Mouse (Mus musculus): Measurements from ENCODE around the gene Lrrc10b. TPM values are rescaled to one million over a fixed set of nuclear protein-coding genes. Genes with fewer than 3 reads are reported as not detected.

The Lrrc10b gene
- polyA plus RNA-seq, 1 experiment from 2014 or later = 0.91 TPM

- Histone ChIP-seq H3K27ac (no peak overlapping the region), H3K4me3 (replicated peaks) (no peak overlapping the region), H3K9me3 (no peaks in the 10 kb centered on the region), H3K27me3 (replicated peaks) (no peaks in the 10 kb centered on the region), H3K36me3 (no peaks in the 10 kb centered on the region), H3K4me2 (no peak overlapping the region), H3K4me1 (peaks cover 11% of the 10 kb centered on the region; the same call in 1 of the 2 replicates), H3K9ac (no peak overlapping the region)
- 58% methylated on average over 1 of the region's 1 CpGs for WGBS
- ATAC-seq (ENCODE audit: insufficient read depth, low FRiP score, low read depth) = no peak
Measured at GRCm38 (mm10) chr19:10437521-10437920, 19.8 kb downstream of the Lrrc10b start.

GRCm38 (mm10) chr19:10436726-10437125, 20.5 kb downstream of the Lrrc10b start:
- 19% methylated on average over 1 of the region's 1 CpGs for WGBS
- Histone ChIP-seq H3K27me3 (replicated peaks) (no peaks in the 10 kb centered on the region), H3K4me1 (peaks cover 11% of the 10 kb centered on the region; the same call in 1 of the 2 replicates), H3K9me3 (no peaks in the 10 kb centered on the region), H3K27ac (no peak overlapping the region), H3K9ac (no peak overlapping the region), H3K36me3 (no peaks in the 10 kb centered on the region), H3K4me3 (replicated peaks) (no peak overlapping the region), H3K4me2 (no peak overlapping the region)
- ATAC-seq (ENCODE audit: insufficient read depth, low FRiP score, low read depth) = no peak

- no peak overlapping the region for H3K4me3 ChIP-seq (replicated peaks)
- no peaks in the 10 kb centered on the region for H3K9me3 ChIP-seq
- H3K4me2 ChIP-seq = no peak overlapping the region
- ATAC-seq (ENCODE audit: insufficient read depth, low FRiP score, low read depth) = no peak
- H3K4me1 ChIP-seq = peaks cover 11% of the 10 kb centered on the region; the same call in 1 of the 2 replicates
- H3K27me3 ChIP-seq (replicated peaks) = no peaks in the 10 kb centered on the region
- H3K36me3 ChIP-seq = no peaks in the 10 kb centered on the region
- no peak overlapping the region for H3K27ac ChIP-seq
- 23% methylated on average over 3 of the region's 3 CpGs for WGBS
- H3K9ac ChIP-seq = no peak overlapping the region
Measured at GRCm38 (mm10) chr19:10435908-10436307, 21.4 kb downstream of the Lrrc10b start.

- Histone ChIP-seq H3K36me3 (no peaks in the 10 kb centered on the region), H3K4me2 (no peak overlapping the region), H3K4me3 (replicated peaks) (no peak overlapping the region), H3K9ac (no peak overlapping the region), H3K27ac (no peak overlapping the region), H3K9me3 (no peaks in the 10 kb centered on the region), H3K4me1 (peaks cover 20% of the 10 kb centered on the region), H3K27me3 (replicated peaks) (no peaks in the 10 kb centered on the region)
- WGBS = 49% methylated on average over 6 of the region's 6 CpGs
- ATAC-seq (ENCODE audit: insufficient read depth, low FRiP score, low read depth) = peak; percentile 80
Measured at GRCm38 (mm10) chr19:10434927-10435326, 22.3 kb downstream of the Lrrc10b start.

- Histone ChIP-seq H3K4me1 (peaks cover 27% of the 10 kb centered on the region), H3K27ac (no peak overlapping the region), H3K9me3 (no peaks in the 10 kb centered on the region), H3K4me3 (replicated peaks) (no peak overlapping the region), H3K4me2 (no peak overlapping the region), H3K27me3 (replicated peaks) (no peaks in the 10 kb centered on the region), H3K9ac (no peak overlapping the region), H3K36me3 (no peaks in the 10 kb centered on the region)
- ATAC-seq (ENCODE audit: insufficient read depth, low FRiP score, low read depth) = no peak
- WGBS = 57% methylated on average over 9 of the region's 9 CpGs
Measured at GRCm38 (mm10) chr19:10433879-10434540, 23.3 kb downstream of the Lrrc10b start.

- ATAC-seq (ENCODE audit: insufficient read depth, low FRiP score, low read depth) = no peak
- no peaks in the 10 kb centered on the region for H3K9me3 ChIP-seq
- H3K4me3 ChIP-seq (replicated peaks) = no peak overlapping the region
- no peak overlapping the region for H3K27ac ChIP-seq
- H3K9ac ChIP-seq = no peak overlapping the region
- 63% methylated on average over 7 of the region's 7 CpGs for WGBS
- H3K36me3 ChIP-seq = no peaks in the 10 kb centered on the region
- H3K4me1 ChIP-seq = peaks cover 27% of the 10 kb centered on the region
- no peak overlapping the region for H3K4me2 ChIP-seq
- H3K27me3 ChIP-seq (replicated peaks) = no peaks in the 10 kb centered on the region
Measured at GRCm38 (mm10) chr19:10433225-10433624, 24.0 kb downstream of the Lrrc10b start.

- peaks cover 30% of the 10 kb centered on the region for H3K4me1 ChIP-seq
- WGBS = 50% methylated on average over 4 of the region's 4 CpGs
Measured at GRCm38 (mm10) chr19:10431841-10432240, 25.4 kb downstream of the Lrrc10b start.

GRCm38 (mm10) chr19:10431410-10431809, 25.9 kb downstream of the Lrrc10b start:
- Histone ChIP-seq H3K27me3 (replicated peaks) (no peaks in the 10 kb centered on the region), H3K9me3 (no peaks in the 10 kb centered on the region), H3K4me3 (replicated peaks) (no peak overlapping the region), H3K4me1 (peaks cover 31% of the 10 kb centered on the region), H3K36me3 (no peaks in the 10 kb centered on the region), H3K9ac (no peak overlapping the region), H3K27ac (no peak overlapping the region), H3K4me2 (no peak overlapping the region)
- WGBS = 39% methylated on average over 3 of the region's 3 CpGs
- ATAC-seq (ENCODE audit: insufficient read depth, low FRiP score, low read depth) = no peak

More at GRCm38 (mm10) chr19:10431841-10432240, 25.4 kb downstream of the Lrrc10b start:
- Histone ChIP-seq H3K36me3 (no peaks in the 10 kb centered on the region), H3K27me3 (replicated peaks) (no peaks in the 10 kb centered on the region), H3K9me3 (no peaks in the 10 kb centered on the region), H3K27ac (no peak overlapping the region), H3K4me2 (no peak overlapping the region), H3K9ac (no peak overlapping the region), H3K4me3 (replicated peaks) (no peak overlapping the region)
- no peak for ATAC-seq (ENCODE audit: insufficient read depth, low FRiP score, low read depth)

- H3K27ac ChIP-seq = no peak overlapping the region
- peaks cover 34% of the 10 kb centered on the region for H3K4me1 ChIP-seq
- no peak overlapping the region for H3K4me2 ChIP-seq
- no peaks in the 10 kb centered on the region for H3K9me3 ChIP-seq
- 81% methylated on average over 8 of the region's 8 CpGs for WGBS
- no peaks in the 10 kb centered on the region for H3K36me3 ChIP-seq
- ATAC-seq (ENCODE audit: insufficient read depth, low FRiP score, low read depth) = no peak
- no peak overlapping the region for H3K9ac ChIP-seq
- H3K27me3 ChIP-seq (replicated peaks) = peaks cover 3% of the 10 kb centered on the region; the same call in 1 of the 2 replicates
- no peak overlapping the region for H3K4me3 ChIP-seq (replicated peaks)
Measured at GRCm38 (mm10) chr19:10429371-10429770, 27.9 kb downstream of the Lrrc10b start.

GRCm38 (mm10) chr19:10427431-10427830, 29.8 kb downstream of the Lrrc10b start:
- Histone ChIP-seq H3K4me1 (peaks cover 38% of the 10 kb centered on the region), H3K36me3 (no peaks in the 10 kb centered on the region), H3K4me2 (no peak overlapping the region), H3K27ac (no peak overlapping the region; the same call in 1 of the 2 replicates), H3K9ac (no peak overlapping the region), H3K9me3 (no peaks in the 10 kb centered on the region), H3K4me3 (replicated peaks) (no peak overlapping the region), H3K27me3 (replicated peaks) (peaks cover 3% of the 10 kb centered on the region; the same call in 1 of the 2 replicates)
- 49% methylated on average over 9 of the region's 9 CpGs for WGBS
- ATAC-seq (ENCODE audit: insufficient read depth, low FRiP score, low read depth) = no peak

GRCm38 (mm10) chr19:10426793-10427192, 30.5 kb downstream of the Lrrc10b start:
- no peaks in the 10 kb centered on the region for H3K36me3 ChIP-seq
- ATAC-seq (ENCODE audit: insufficient read depth, low FRiP score, low read depth) = no peak
- no peak overlapping the region for H3K9ac ChIP-seq
- no peak overlapping the region for H3K4me3 ChIP-seq (replicated peaks)
- H3K4me2 ChIP-seq = no peak overlapping the region
- no peaks in the 10 kb centered on the region for H3K9me3 ChIP-seq
- no peak overlapping the region for H3K27ac ChIP-seq
- H3K4me1 ChIP-seq = peaks cover 44% of the 10 kb centered on the region
- WGBS = 41% methylated on average over 6 of the region's 6 CpGs
- peaks cover 3% of the 10 kb centered on the region; the same call in 1 of the 2 replicates for H3K27me3 ChIP-seq (replicated peaks)

GRCm38 (mm10) chr19:10426312-10426711, 31.0 kb downstream of the Lrrc10b start:
- Histone ChIP-seq H3K9me3 (no peaks in the 10 kb centered on the region), H3K4me3 (replicated peaks) (no peak overlapping the region), H3K36me3 (no peaks in the 10 kb centered on the region), H3K4me2 (no peak overlapping the region), H3K9ac (no peak overlapping the region), H3K27me3 (replicated peaks) (peaks cover 3% of the 10 kb centered on the region; the same call in 1 of the 2 replicates), H3K27ac (no peak overlapping the region), H3K4me1 (peaks cover 45% of the 10 kb centered on the region)
- ATAC-seq (ENCODE audit: insufficient read depth, low FRiP score, low read depth) = no peak
- 55% methylated on average over 25 of the region's 25 CpGs for WGBS

Data from stomach, embryonic 15.5 days (tissue).